In the genomic region with DNA sequence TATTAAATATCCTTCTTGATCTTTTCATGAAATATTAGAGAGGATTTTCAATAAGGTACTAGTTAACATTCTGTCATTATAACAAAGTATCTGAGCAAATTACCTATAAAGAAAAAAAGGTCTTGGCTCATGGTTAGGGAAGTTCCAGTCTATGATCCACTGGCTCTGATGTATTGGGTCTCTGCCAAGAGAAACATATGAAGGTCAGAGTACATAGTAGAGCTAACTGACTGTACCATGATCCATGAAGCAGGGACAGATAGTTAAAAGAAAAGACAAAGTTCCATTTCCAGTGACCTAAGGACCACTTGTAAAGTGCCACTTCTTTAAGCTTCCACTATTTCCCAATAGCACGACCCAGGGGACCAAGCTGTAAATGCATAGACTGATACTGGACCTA, we compare ENCODE assay signal across 23 mouse cellular contexts.
"Had no signal": no experiment of that assay in that cellular context is flagged by ENCODE, and none has a peak within 500 bp of the region (broad histone marks: within the 10 kb centered on the region; RNA-seq: fewer than 3 reads in every experiment).

No protein-coding gene starts in this region.

- H3K27ac ChIP-seq: gastrocnemius, adult 2 months; heart, embryonic 10.5 days; hindbrain, embryonic 10.5 days; hindbrain, embryonic 12.5 days; hindbrain, embryonic 14.5 days; limb, embryonic 13.5 days; limb, embryonic 15.5 days; liver, embryonic 13.5 days; liver, embryonic 15.5 days had no signal

- H3K4me2 ChIP-seq: heart, embryonic 12.5 days; hindbrain, embryonic 12.5 days; hindbrain, embryonic 14.5 days; limb, embryonic 13.5 days; limb, embryonic 15.5 days; liver, embryonic 11.5 days; liver, embryonic 13.5 days; liver, embryonic 15.5 days had no signal

- H3K27me3 ChIP-seq: heart, embryonic 12.5 days; hindbrain, embryonic 12.5 days; limb, embryonic 13.5 days; limb, embryonic 15.5 days; liver, embryonic 13.5 days; liver, embryonic 15.5 days had no signal

- H3K4me1 ChIP-seq: heart, embryonic 10.5 days; heart, embryonic 12.5 days; hindbrain, embryonic 10.5 days; hindbrain, embryonic 12.5 days; limb, embryonic 13.5 days; limb, embryonic 15.5 days; liver, embryonic 13.5 days; liver, embryonic 15.5 days had no signal

- H3K9ac ChIP-seq: heart, embryonic 12.5 days; hindbrain, embryonic 12.5 days; hindbrain, embryonic 14.5 days; limb, embryonic 13.5 days; limb, embryonic 15.5 days; liver, embryonic 13.5 days; liver, embryonic 15.5 days had no signal

- H3K9me3 ChIP-seq: heart, embryonic 10.5 days; heart, embryonic 12.5 days; hindbrain, embryonic 10.5 days; hindbrain, embryonic 12.5 days; limb, embryonic 13.5 days; limb, embryonic 15.5 days; liver, embryonic 13.5 days; liver, embryonic 15.5 days had no signal

- H3K4me3 ChIP-seq: gastrocnemius, adult 2 months; heart, embryonic 10.5 days; heart, embryonic 12.5 days; hindbrain, embryonic 10.5 days; hindbrain, embryonic 12.5 days; limb, embryonic 13.5 days; limb, embryonic 15.5 days; liver, embryonic 13.5 days; liver, embryonic 15.5 days had no signal

- DNase-seq: gastrocnemius, adult 2 months; gastrocnemius, postnatal 10 days; gastrocnemius, postnatal 25 days; heart, adult 18-20 months; heart, postnatal 10 days; heart, postnatal 4 days; kidney, adult 11 months; kidney, postnatal 14 days; layer of hippocampus, adult 9-11 months; layer of hippocampus, postnatal 36 days; left cerebral cortex, postnatal 4 days; liver, embryonic 13.5 days had no signal

- ATAC-seq: hindbrain, embryonic 16.5 days; inflammation-experienced regulatory T-cells, adult 6 months had no signal

- H3K36me3 ChIP-seq: heart, embryonic 10.5 days; heart, embryonic 12.5 days; hindbrain, embryonic 10.5 days; hindbrain, embryonic 12.5 days; limb, embryonic 13.5 days; limb, embryonic 15.5 days; liver, embryonic 13.5 days; liver, embryonic 15.5 days had no signal
